24 mouse cellular contexts compared by ENCODE assay signal in genomic region chr13:84068365-84068764, GRCm38 (mm10).
"Had no signal": no experiment of that assay in that cellular context is flagged by ENCODE, and none has a peak within 500 bp of the region (broad histone marks: within the 10 kb centered on the region; RNA-seq: fewer than 3 reads in every experiment).

No protein-coding gene starts in this region.

- H3K27me3 ChIP-seq: heart, embryonic 12.5 days; hindbrain, embryonic 13.5 days; hindbrain, embryonic 15.5 days; limb, embryonic 12.5 days; liver, embryonic 13.5 days; liver, embryonic 15.5 days had no signal

- H3K9ac ChIP-seq: heart, embryonic 12.5 days; hindbrain, embryonic 13.5 days; hindbrain, embryonic 15.5 days; limb, embryonic 12.5 days; liver, embryonic 13.5 days; liver, embryonic 15.5 days; liver, postnatal 0 days had no signal

- H3K27ac ChIP-seq: heart, embryonic 10.5 days; layer of hippocampus, adult 2 months; left cerebral cortex, adult 2 months; limb, embryonic 10.5 days; limb, embryonic 12.5 days; liver, embryonic 13.5 days; liver, embryonic 15.5 days had no signal

- DNase-seq: gastrocnemius, postnatal 14 days; gastrocnemius, postnatal 36 days; heart, adult 18-20 months; heart, postnatal 10 days; heart, postnatal 36 days; kidney, adult 18-20 months; kidney, adult 8-10 months; kidney, postnatal 10 days; kidney, postnatal 25 days; kidney, postnatal 4 days; liver; liver, embryonic 13.5 days; liver, postnatal 0 days had no signal

- ATAC-seq: hindbrain, postnatal 0 days; liver, postnatal 0 days had no signal

- H3K36me3 ChIP-seq: heart, embryonic 10.5 days; heart, embryonic 12.5 days; hindbrain, embryonic 13.5 days; hindbrain, embryonic 15.5 days; limb, embryonic 10.5 days; limb, embryonic 12.5 days; liver, embryonic 13.5 days; liver, embryonic 15.5 days had no signal

- H3K4me3 ChIP-seq: heart, embryonic 10.5 days; heart, embryonic 12.5 days; hindbrain, embryonic 13.5 days; hindbrain, embryonic 15.5 days; layer of hippocampus, adult 2 months; left cerebral cortex, adult 2 months; limb, embryonic 10.5 days; limb, embryonic 12.5 days; liver, embryonic 13.5 days; liver, embryonic 15.5 days had no signal

- H3K4me2 ChIP-seq: heart, embryonic 12.5 days; hindbrain, embryonic 13.5 days; limb, embryonic 12.5 days; liver, embryonic 11.5 days; liver, embryonic 13.5 days; liver, embryonic 15.5 days had no signal

- H3K9me3 ChIP-seq: heart, embryonic 10.5 days; heart, embryonic 12.5 days; hindbrain, embryonic 13.5 days; hindbrain, embryonic 15.5 days; limb, embryonic 10.5 days; limb, embryonic 12.5 days; liver, embryonic 13.5 days; liver, embryonic 15.5 days had no signal

- H3K4me1 ChIP-seq: heart, embryonic 10.5 days; heart, embryonic 12.5 days; limb, embryonic 10.5 days; liver, embryonic 13.5 days; liver, embryonic 15.5 days had no signal
